Mouse (Mus musculus): ENCODE data around the gene Zbtb1. TPM values are rescaled to one million over a fixed set of nuclear protein-coding genes. Genes with fewer than 3 reads are reported as not detected.

Gene Zbtb1
- polyA plus RNA-seq, 1 experiment from 2014 or later: 8.7 TPM

DNA sequence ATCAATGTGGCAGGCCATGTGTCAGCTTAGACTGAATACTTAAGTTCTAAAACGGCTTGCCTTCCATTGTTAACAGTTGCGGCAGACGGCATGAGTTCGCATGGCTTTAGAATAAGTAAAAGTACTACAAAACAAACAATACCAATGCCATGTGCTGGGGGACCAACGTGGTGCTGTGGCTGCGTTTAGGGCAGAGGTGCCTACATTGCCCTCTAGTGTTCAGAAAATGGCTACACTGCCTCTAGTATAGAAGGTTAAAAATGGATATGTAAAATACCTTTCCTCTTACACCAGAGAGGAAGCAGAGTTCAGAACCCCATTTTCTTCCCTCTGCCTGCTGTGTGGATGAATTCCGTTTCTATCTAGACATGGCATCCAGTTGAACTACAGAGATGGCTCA, 6.6 kb downstream of the Zbtb1 start:
- Histone ChIP-seq H3K27me3 (ENCODE audit: control insufficient read depth, insufficient read depth, low read length) (no peaks in the 10 kb centered on the region), H3K9me3 (replicated peaks; ENCODE audit: control insufficient read depth, low read length) (no peaks in the 10 kb centered on the region), H3K9ac (ENCODE audit: low read length) (no peak overlapping the region), H3K4me1 (ENCODE audit: control insufficient read depth, insufficient read depth, low read length) (peaks cover 18% of the 10 kb centered on the region), H3K36me3 (ENCODE audit: control insufficient read depth, insufficient read depth, low read length) (no peaks in the 10 kb centered on the region), H3K4me2 (ENCODE audit: low read depth, low read length) (no peak overlapping the region), H3K27ac (ENCODE audit: low read length) (no peak overlapping the region), H3K4me3 (replicated peaks; ENCODE audit: low read length) (no peak overlapping the region)
- ATAC-seq (ENCODE audit: insufficient read depth, low FRiP score): no peak
- 47% methylated on average over 7 of the region's 7 CpGs for WGBS

DNA sequence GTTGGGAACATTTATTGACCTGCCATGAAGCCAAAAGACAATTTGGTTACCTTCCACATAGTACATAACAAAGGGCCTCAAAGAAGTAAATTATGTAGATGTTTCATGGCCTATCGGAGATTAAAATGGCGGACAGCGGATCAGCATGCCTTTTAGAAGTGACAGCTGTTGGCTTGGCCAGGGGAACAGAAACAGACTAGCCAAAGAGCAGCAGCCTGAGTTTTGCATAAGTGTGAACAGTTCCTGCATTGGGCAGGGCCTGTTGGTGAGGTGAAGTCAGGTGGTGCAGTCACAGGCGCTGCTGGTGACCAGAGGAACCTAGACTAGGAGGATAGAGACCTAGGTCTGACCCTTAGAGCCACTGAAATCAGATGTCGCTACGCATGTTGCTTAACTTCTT, 7.0 kb downstream of the Zbtb1 start:
- H3K4me3 ChIP-seq (replicated peaks; ENCODE audit: low read length): no peak overlapping the region
- H3K9me3 ChIP-seq (replicated peaks; ENCODE audit: control insufficient read depth, low read length): no peaks in the 10 kb centered on the region
- peaks cover 14% of the 10 kb centered on the region for H3K4me1 ChIP-seq (ENCODE audit: control insufficient read depth, insufficient read depth, low read length)
- H3K36me3 ChIP-seq (ENCODE audit: control insufficient read depth, insufficient read depth, low read length): no peaks in the 10 kb centered on the region
- no peak overlapping the region for H3K9ac ChIP-seq (ENCODE audit: low read length)
- no peak overlapping the region for H3K27ac ChIP-seq (ENCODE audit: low read length)
- H3K4me2 ChIP-seq (ENCODE audit: low read depth, low read length): no peak overlapping the region
- 94% methylated on average over 6 of the region's 6 CpGs for WGBS
- ATAC-seq (ENCODE audit: insufficient read depth, low FRiP score): no peak
- H3K27me3 ChIP-seq (ENCODE audit: control insufficient read depth, insufficient read depth, low read length): no peaks in the 10 kb centered on the region

DNA sequence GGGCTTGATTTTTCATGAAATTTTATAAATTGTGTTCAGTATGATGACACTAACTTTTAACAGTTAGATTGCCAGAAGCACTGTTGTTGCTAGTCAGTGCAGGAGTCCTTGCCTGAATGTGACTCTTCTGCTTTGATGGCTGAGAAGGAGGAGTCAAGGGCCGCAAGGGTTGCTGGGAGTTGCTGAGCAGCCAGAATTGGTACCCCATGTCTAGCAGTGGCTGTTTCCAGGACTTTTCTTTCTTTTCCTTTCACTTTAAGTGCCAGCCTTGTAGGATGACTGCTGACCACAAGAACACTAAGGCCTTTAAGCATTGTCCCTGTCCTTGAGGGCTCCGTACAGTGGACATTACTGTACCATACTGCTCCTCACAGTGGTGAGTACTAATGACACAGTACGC, 7.7 kb downstream of the Zbtb1 start:
- Histone ChIP-seq H3K27ac (ENCODE audit: low read length) (no peak overlapping the region), H3K9ac (ENCODE audit: low read length) (no peak overlapping the region), H3K27me3 (ENCODE audit: control insufficient read depth, insufficient read depth, low read length) (no peaks in the 10 kb centered on the region), H3K4me3 (replicated peaks; ENCODE audit: low read length) (no peak overlapping the region), H3K9me3 (replicated peaks; ENCODE audit: control insufficient read depth, low read length) (no peaks in the 10 kb centered on the region), H3K36me3 (ENCODE audit: control insufficient read depth, insufficient read depth, low read length) (no peaks in the 10 kb centered on the region), H3K4me2 (ENCODE audit: low read depth, low read length) (no peak overlapping the region), H3K4me1 (ENCODE audit: control insufficient read depth, insufficient read depth, low read length) (peaks cover 7% of the 10 kb centered on the region)
- no peak for ATAC-seq (ENCODE audit: insufficient read depth, low FRiP score)
- WGBS: 85% methylated on average over 3 of the region's 3 CpGs

DNA sequence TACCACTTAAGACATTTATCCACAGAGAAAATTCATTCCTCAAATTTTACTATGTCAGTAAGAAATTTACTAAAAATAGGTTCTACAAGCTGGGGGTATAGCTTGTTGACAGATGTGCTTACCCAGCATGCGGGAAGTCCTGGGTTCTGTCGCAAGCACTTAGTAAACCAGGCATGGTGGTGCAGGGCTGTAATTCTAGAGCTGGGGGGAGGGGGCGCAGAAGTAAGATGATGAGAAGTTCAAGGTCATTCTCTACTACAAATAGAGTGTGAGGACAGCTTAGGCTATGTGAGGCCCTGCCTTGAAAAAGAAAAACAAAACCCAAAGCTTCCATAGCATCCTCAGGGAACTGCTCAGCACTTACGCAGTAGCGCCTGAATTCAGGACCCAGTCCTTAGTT, 8.5 kb downstream of the Zbtb1 start:
- Histone ChIP-seq H3K9me3 (replicated peaks; ENCODE audit: control insufficient read depth, low read length) (no peaks in the 10 kb centered on the region), H3K27me3 (ENCODE audit: control insufficient read depth, insufficient read depth, low read length) (no peaks in the 10 kb centered on the region), H3K4me3 (replicated peaks; ENCODE audit: low read length) (no peak overlapping the region), H3K36me3 (ENCODE audit: control insufficient read depth, insufficient read depth, low read length) (no peaks in the 10 kb centered on the region), H3K4me2 (ENCODE audit: low read depth, low read length) (no peak overlapping the region), H3K27ac (ENCODE audit: low read length) (no peak overlapping the region), H3K4me1 (ENCODE audit: control insufficient read depth, insufficient read depth, low read length) (peaks cover 3% of the 10 kb centered on the region), H3K9ac (ENCODE audit: low read length) (no peak overlapping the region)
- 77% methylated on average over 5 of the region's 5 CpGs for WGBS
- ATAC-seq (ENCODE audit: insufficient read depth, low FRiP score): no peak

DNA sequence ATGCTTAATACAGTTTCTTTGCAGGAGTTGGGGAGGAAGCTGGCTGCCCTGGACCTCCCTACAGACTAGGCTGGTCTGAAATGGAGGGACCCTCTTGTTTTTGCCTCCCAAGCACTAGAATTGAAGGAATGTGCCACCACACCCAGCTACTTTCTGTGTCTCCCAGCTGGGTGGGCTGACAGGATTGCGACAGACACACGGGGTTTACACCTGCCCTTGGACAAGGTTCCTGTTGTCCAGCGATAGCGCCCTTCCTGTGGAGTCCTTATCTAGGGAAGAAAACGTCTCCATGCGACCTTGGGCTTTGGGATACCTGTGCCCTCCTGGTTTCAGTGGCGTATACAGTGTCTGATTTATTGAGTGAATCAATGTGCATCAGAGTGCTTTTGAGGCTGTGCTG, 10.1 kb downstream of the Zbtb1 start:
- Histone ChIP-seq H3K4me3 (replicated peaks; ENCODE audit: low read length) (no peak overlapping the region), H3K9me3 (replicated peaks; ENCODE audit: control insufficient read depth, low read length) (no peaks in the 10 kb centered on the region), H3K27me3 (ENCODE audit: control insufficient read depth, insufficient read depth, low read length) (no peaks in the 10 kb centered on the region), H3K4me1 (ENCODE audit: control insufficient read depth, insufficient read depth, low read length) (peaks cover 3% of the 10 kb centered on the region; the same call in 1 of the 2 replicates), H3K27ac (ENCODE audit: low read length) (no peak overlapping the region), H3K9ac (ENCODE audit: low read length) (no peak overlapping the region), H3K36me3 (ENCODE audit: control insufficient read depth, insufficient read depth, low read length) (no peaks in the 10 kb centered on the region), H3K4me2 (ENCODE audit: low read depth, low read length) (no peak overlapping the region)
- ATAC-seq (ENCODE audit: insufficient read depth, low FRiP score): no peak
- 63% methylated on average over 7 of the region's 7 CpGs for WGBS

DNA sequence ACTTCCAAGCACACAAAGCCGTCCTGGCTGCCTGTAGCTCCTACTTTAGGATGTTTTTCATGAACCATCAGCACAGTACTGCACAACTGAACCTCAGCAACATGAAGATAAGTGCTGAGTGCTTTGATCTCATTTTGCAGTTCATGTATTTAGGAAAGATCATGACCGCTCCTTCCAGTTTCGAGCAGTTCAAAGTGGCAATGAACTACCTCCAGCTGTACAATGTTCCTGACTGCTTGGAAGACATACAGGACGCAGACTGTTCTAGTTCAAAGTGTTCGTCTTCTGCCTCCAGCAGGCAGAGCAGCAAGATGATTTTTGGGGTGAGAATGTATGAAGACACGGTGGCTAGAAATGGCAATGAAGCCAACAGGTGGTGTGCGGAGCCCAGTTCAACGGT, 15.3 kb downstream of the Zbtb1 start:
- WGBS: 90% methylated on average over 8 of the region's 8 CpGs
- no peak for ATAC-seq (ENCODE audit: insufficient read depth, low FRiP score)
- Histone ChIP-seq H3K9me3 (replicated peaks; ENCODE audit: control insufficient read depth, low read length) (no peaks in the 10 kb centered on the region), H3K27ac (ENCODE audit: low read length) (no peak overlapping the region), H3K4me3 (replicated peaks; ENCODE audit: low read length) (no peak overlapping the region), H3K4me2 (ENCODE audit: low read depth, low read length) (no peak overlapping the region), H3K27me3 (ENCODE audit: control insufficient read depth, insufficient read depth, low read length) (no peaks in the 10 kb centered on the region), H3K4me1 (ENCODE audit: control insufficient read depth, insufficient read depth, low read length) (no peaks in the 10 kb centered on the region; the same call in 1 of the 2 replicates), H3K36me3 (ENCODE audit: control insufficient read depth, insufficient read depth, low read length) (peaks cover 5% of the 10 kb centered on the region), H3K9ac (ENCODE audit: low read length) (no peak overlapping the region)

DNA sequence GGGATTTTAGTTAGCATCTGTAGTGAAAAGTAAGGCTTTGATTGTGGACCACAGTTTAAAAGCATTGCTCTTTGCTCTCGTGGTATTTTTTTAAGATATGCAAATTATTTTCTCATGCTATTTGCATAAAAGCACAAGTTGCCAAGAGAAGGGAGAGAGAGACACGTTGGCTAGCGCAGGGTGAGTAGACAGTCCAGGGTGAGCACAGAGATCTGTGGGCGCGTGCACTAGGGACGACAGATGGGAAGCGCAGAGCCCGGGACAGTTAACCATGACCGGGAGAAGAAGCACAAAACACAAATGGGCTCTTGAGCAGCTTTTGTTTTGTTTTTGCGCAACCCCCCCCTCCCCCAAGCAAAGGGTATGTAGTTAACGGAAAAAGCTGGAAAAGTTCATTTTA, 18.7 kb downstream of the Zbtb1 start:
- Histone ChIP-seq H3K9ac (ENCODE audit: low read length) (no peak overlapping the region), H3K27ac (ENCODE audit: low read length) (no peak overlapping the region), H3K27me3 (ENCODE audit: control insufficient read depth, insufficient read depth, low read length) (no peaks in the 10 kb centered on the region), H3K4me2 (ENCODE audit: low read depth, low read length) (no peak overlapping the region), H3K9me3 (replicated peaks; ENCODE audit: control insufficient read depth, low read length) (no peaks in the 10 kb centered on the region), H3K4me1 (ENCODE audit: control insufficient read depth, insufficient read depth, low read length) (no peaks in the 10 kb centered on the region), H3K4me3 (replicated peaks; ENCODE audit: low read length) (no peak overlapping the region), H3K36me3 (ENCODE audit: control insufficient read depth, insufficient read depth, low read length) (peaks cover 5% of the 10 kb centered on the region)
- no peak for ATAC-seq (ENCODE audit: insufficient read depth, low FRiP score)
- WGBS: 84% methylated on average over 11 of the region's 11 CpGs

DNA sequence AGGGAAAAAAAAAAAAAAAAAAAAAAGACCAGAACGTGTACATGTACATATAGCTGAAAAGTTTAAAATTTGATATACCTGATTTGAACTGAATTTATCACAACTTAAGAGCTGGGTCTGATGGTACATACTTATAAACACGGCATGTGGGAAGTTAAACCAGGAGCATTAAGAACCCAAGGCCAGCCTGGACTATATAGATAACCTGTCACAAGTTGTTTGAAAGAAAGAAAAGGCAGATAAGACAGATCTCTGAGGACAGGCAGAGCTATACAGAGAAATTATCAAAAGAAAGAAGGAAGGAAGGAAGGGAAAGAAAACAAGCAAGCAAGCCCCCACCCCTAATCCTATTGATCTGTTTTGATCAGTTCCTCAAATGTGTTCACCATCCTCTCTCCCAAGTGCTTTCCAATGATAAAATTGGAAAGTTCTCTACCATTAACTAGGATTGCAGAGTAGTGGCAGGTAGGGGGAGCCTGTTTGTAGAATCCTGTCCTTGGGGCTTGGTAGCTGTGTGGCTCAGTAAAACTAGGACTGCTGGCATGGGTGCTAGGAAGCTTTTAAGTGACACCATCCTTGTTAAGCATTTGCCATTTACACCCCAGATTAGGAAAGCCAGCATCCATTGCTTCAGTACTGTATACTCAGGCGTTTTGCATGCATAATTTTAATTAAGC, 21.7 kb downstream of the Zbtb1 start:
- Histone ChIP-seq H3K4me2 (ENCODE audit: low read depth, low read length) (no peak overlapping the region), H3K27ac (ENCODE audit: low read length) (no peak overlapping the region), H3K27me3 (ENCODE audit: control insufficient read depth, insufficient read depth, low read length) (no peaks in the 10 kb centered on the region), H3K4me3 (replicated peaks; ENCODE audit: low read length) (no peak overlapping the region), H3K36me3 (ENCODE audit: control insufficient read depth, insufficient read depth, low read length) (no peaks in the 10 kb centered on the region; the same call in 1 of the 2 replicates), H3K4me1 (ENCODE audit: control insufficient read depth, insufficient read depth, low read length) (no peaks in the 10 kb centered on the region), H3K9me3 (replicated peaks; ENCODE audit: control insufficient read depth, low read length) (no peaks in the 10 kb centered on the region), H3K9ac (ENCODE audit: low read length) (no peak overlapping the region)
- 65% methylated on average over 3 of the region's 3 CpGs for WGBS
- no peak for ATAC-seq (ENCODE audit: insufficient read depth, low FRiP score)

DNA sequence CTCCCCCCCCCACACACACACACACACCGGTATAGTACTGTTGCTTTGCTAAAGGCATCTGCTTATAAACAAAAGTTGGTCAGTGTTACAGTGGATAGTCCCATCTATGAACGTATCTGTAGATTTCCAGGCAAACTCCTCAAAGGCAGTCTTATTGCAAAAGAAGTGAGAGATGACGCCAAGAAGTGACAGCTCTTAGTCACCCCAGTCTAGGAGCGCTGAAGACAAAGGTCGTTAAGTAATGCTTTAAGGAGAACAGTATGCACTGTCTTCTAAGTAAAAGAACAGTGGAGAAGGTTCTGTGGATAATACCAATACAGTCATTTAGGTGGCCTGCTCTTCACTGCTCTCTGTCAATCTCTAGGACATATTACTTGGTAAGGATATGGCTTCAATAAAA, 22.9 kb downstream of the Zbtb1 start:
- no peak overlapping the region for H3K27ac ChIP-seq (ENCODE audit: low read length)
- H3K27me3 ChIP-seq (ENCODE audit: control insufficient read depth, insufficient read depth, low read length): no peaks in the 10 kb centered on the region
- no peak overlapping the region for H3K4me2 ChIP-seq (ENCODE audit: low read depth, low read length)
- WGBS: 79% methylated on average over 5 of the region's 5 CpGs
- no peak for ATAC-seq (ENCODE audit: insufficient read depth, low FRiP score)
- H3K36me3 ChIP-seq (ENCODE audit: control insufficient read depth, insufficient read depth, low read length): no peaks in the 10 kb centered on the region; the same call in 1 of the 2 replicates
- H3K9me3 ChIP-seq (replicated peaks; ENCODE audit: control insufficient read depth, low read length): no peaks in the 10 kb centered on the region
- H3K4me3 ChIP-seq (replicated peaks; ENCODE audit: low read length): no peak overlapping the region
- no peaks in the 10 kb centered on the region for H3K4me1 ChIP-seq (ENCODE audit: control insufficient read depth, insufficient read depth, low read length)
- H3K9ac ChIP-seq (ENCODE audit: low read length): no peak overlapping the region

All from stomach, embryonic 16.5 days (tissue).